Mouse (Mus musculus) ES-E14 (cell line): ENCODE measurements around the gene Pla2g2c. TPM values are rescaled to one million over a fixed set of nuclear protein-coding genes. Genes with fewer than 3 reads are reported as not detected.
A peak's percentile ranks its signal among the peaks of the same experiment; 100 is the strongest.

ENCODE experiments used
- DNase-seq: peaks from one replicate; pipeline ENCODE4 v3.0.0-alpha.2; 2013; ENCODE audit warnings: low read depth, low spot score
- H3K27ac ChIP-seq: 2 replicates; pipeline ENCODE4 v1.5.1; 2012; ENCODE audit warnings: low read depth, mild to moderate bottlenecking, low read length, moderate library complexity, mixed read lengths; ENCODE audit not compliant: poor library complexity, insufficient read depth, severe bottlenecking
- H3K36me3 ChIP-seq: 2 replicates; pipeline ENCODE4 v1.6.1; 2012; ENCODE audit warnings: mild to moderate bottlenecking, low read length, moderate library complexity, mixed read lengths; ENCODE audit not compliant: control insufficient read depth, poor library complexity, insufficient read depth, severe bottlenecking
- H3K4me1 ChIP-seq, 2 experiments: fragments of 150-350 bp in 1 of 2; sonication (generic) in 1 of 2; 2 replicates each; pipeline ENCODE4 v1.6.1; 2012; ENCODE audit warnings: low read length in 2 of 2, mild to moderate bottlenecking in 1 of 2, mixed read lengths in 1 of 2; ENCODE audit not compliant: control insufficient read depth in 2 of 2, insufficient read depth in 2 of 2, poor library complexity in 1 of 2
- H3K4me3 ChIP-seq, 2 experiments: fragments of 150-350 bp in 1 of 2; sonication (generic) in 1 of 2; 2 replicates each; pipeline ENCODE4 v1.5.1; 2012; ENCODE audit warnings: low read length in 2 of 2, low read depth in 1 of 2, mild to moderate bottlenecking in 1 of 2, mixed read lengths in 1 of 2; ENCODE audit not compliant: insufficient read depth in 1 of 2, poor library complexity in 1 of 2, severe bottlenecking in 1 of 2
- H3K9ac ChIP-seq: 2 replicates; pipeline ENCODE4 v1.6.1; 2012; ENCODE audit warnings: low read depth, mild to moderate bottlenecking, low read length, mixed read lengths; ENCODE audit not compliant: poor library complexity, insufficient read depth, severe bottlenecking
- H3K9me3 ChIP-seq: fragments of 150-350 bp; sonication (generic); 2 replicates; pipeline ENCODE4 v1.6.1; 2012; ENCODE audit warnings: low read depth, mild to moderate bottlenecking, low read length; ENCODE audit not compliant: control insufficient read depth, insufficient read depth
- CHD2 ChIP-seq: IDR thresholded peaks from 2 replicates; pipeline ENCODE4 v1.6.1; 2014; ENCODE audit warnings: mild to moderate bottlenecking, low read depth, low read length, inconsistent platforms
- HCFC1 ChIP-seq: IDR thresholded peaks from 2 replicates; pipeline ENCODE4 v1.6.1; 2012; ENCODE audit warnings: low read length, inconsistent platforms, borderline replicate concordance; ENCODE audit not compliant: insufficient read depth
- MAFK ChIP-seq: IDR thresholded peaks from 2 replicates; pipeline ENCODE4 v1.6.1; 2014; ENCODE audit warnings: mild to moderate bottlenecking, low read depth, low read length, inconsistent platforms; ENCODE audit not compliant: insufficient read depth
- ZC3H11A ChIP-seq: IDR thresholded peaks from 2 replicates; pipeline ENCODE4 v1.6.1; 2012; ENCODE audit warnings: low read depth, mild to moderate bottlenecking, inconsistent platforms, low read length, borderline replicate concordance
- ZNF384 ChIP-seq: IDR thresholded peaks from 2 replicates; pipeline ENCODE4 v1.6.1; 2012; ENCODE audit warnings: low read depth, low read length, inconsistent platforms
- in situ Hi-C, 2 experiments: fragments of 600-800 bp; cut with MboI; formaldehyde crosslinking; loops; one replicate each; pipeline ENCODE4 v1.15.1; 2025; ENCODE audit warnings: low sequenced_read_pairs in 2 of 2, inconsistent platforms in 1 of 2; ENCODE audit not compliant: unreplicated experiment in 2 of 2
- total RNA-seq: library from RNA; depleted of rRNA; stranded (reverse); fragments of 300-350 nt; gene quantifications from 2 replicates; pipeline ENCODE4 v1.2.3, GENCODE M21; 2012; rRNA removed

Gene Pla2g2c
- 0.42 and 0.54 TPM in 2 replicates for total RNA-seq

DNA sequence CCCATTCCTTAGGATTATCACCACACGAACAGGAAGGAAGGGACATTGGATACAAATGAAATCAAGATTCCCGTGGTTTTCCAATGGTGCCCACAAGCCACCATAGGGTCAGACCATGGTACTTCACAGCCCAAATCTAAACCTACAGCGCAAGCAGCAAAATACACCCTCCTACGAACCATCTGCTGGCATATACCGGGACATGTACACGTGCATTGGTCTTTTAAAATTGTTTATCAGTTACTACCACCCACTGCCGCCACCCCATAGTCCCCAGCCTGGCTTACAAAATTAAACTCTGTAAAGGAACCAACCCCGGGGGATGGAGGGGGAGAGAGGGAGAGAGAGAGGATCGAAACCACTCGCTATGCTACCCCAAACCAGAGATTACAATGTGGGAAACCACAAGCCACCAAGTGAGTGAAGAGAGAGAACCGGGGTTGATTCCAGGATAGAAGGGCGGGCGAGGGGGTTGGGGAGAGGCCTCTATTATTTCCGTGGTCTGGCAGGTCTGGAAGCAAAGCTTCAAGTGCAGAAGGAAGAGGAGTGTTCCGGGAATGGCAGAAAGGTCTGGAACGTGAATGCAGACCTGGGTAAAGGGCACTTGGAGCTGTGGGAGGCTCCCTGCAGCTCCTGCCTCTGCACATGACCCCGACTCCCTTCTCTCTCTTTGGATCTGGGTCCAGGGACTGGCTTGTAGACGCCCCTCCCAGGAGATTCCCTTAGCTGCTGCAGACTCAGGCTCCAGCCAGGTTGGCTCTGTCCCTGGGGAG lies at the start of gene Pla2g2c:
Gene Pla2g2c (plus strand): TSS at position 439 of the 773 bp plus-strand sequence.
- in situ Hi-C loops = no loop called here
- H3K27ac ChIP-seq = no peak within 1 kb of the TSS
- H3K36me3 ChIP-seq = no peaks in the 10 kb centered on the region
- TF ChIP-seq ZNF384 = no peak
- TF ChIP-seq ZC3H11A = no peak
- no peak for TF ChIP-seq MAFK
- no peak for TF ChIP-seq CHD2
- TF ChIP-seq HCFC1 = no peak
- no peaks in the 10 kb centered on the region for H3K9me3 ChIP-seq
- peak within 1 kb of the TSS; percentile 60; the same call in 1 of the 2 replicates for H3K9ac ChIP-seq
- H3K4me3 ChIP-seq = peak within 1 kb of the TSS; percentile 35 to 56
- no peak for DNase-seq
- peaks cover 1 to 12% of the 10 kb centered on the region in 2 experiments; a peak in 2 of 4 replicates for H3K4me1 ChIP-seq

DNA sequence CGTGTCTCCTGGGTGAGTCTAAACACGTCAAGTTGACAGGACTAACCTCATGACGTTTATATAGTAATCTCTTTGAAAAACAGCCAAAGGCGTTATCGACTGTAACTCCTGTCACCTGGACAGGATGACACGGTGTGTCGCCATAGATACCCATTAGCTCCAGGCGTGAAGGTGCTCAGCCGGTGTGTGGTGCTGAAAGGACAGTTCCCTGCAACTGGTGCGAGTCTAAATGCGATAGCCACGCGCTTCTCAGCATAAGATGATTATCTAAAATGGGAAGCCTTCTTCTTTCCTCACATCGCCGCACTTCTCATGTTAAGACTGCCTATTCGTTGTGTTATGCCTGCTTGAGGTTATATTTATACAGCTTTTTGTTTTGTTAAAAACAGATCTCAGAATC lies 48.1 kb upstream of the Pla2g2c start:
- H3K4me3 ChIP-seq = no peak overlapping the region
- no peaks in the 10 kb centered on the region for H3K9me3 ChIP-seq
- no peak for DNase-seq
- no peak overlapping the region for H3K27ac ChIP-seq
- no peaks in the 10 kb centered on the region for H3K4me1 ChIP-seq
- H3K36me3 ChIP-seq = no peaks in the 10 kb centered on the region
- in situ Hi-C loops = no loop called here
- H3K9ac ChIP-seq = no peak overlapping the region
- no peak for TF ChIP-seq ZNF384
- TF ChIP-seq HCFC1 = no peak
- TF ChIP-seq CHD2 = no peak
- TF ChIP-seq ZC3H11A = no peak
- TF ChIP-seq MAFK = no peak

DNA sequence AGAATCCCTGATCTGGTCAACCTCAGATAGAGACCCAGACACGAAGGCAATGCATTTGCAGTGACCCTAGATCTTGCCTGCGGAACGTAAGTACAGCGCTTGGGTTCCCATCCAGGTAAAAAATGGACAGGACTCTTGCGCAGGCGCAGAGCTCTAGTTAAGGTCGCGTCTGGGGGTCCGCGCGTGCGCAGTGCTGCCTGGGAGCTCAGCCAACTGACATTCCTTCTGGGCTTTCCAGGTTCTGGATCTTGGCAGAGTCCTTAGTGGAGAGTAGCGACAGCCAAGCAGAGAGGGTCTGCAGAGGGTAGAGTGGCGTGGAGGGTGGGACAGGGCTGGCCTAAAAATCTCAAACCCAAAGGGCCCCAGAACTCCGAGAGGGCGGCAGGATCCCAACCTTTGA lies 47.0 kb upstream of the Pla2g2c start:
- H3K36me3 ChIP-seq = no peaks in the 10 kb centered on the region
- in situ Hi-C loops = no loop called here
- H3K4me3 ChIP-seq = peak overlapping the region; percentile 64 to 66
- DNase-seq = no peak
- peak overlapping the region; percentile 64; the same call in 1 of the 2 replicates for H3K9ac ChIP-seq
- no peaks in the 10 kb centered on the region for H3K9me3 ChIP-seq
- H3K4me1 ChIP-seq = 0 out of 4 replicates have a peak, but pooled peaks cover 0 to under 1% of the 10 kb centered on the region in 2 experiments
- no peak overlapping the region for H3K27ac ChIP-seq
- no peak for TF ChIP-seq MAFK
- TF ChIP-seq CHD2 = no peak
- TF ChIP-seq ZNF384 = no peak

DNA sequence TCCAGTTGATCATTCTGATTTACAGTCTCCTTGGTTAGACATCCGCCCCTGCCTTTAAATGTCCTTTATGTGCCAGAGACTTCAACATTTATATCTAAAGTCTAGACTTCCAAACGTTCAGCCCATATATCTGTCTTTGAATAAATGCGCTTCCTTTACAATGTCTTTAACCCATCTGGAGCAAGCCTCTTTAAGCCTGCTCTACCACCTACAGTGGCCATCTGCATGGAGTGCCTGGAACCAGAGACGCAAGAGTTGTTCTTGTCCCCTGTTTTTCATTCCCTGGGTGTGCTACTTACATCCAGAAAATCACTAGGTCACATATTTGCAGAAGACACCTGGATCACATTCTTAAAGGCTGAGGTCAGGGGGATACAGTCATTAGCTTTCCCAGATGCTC lies 44.5 kb upstream of the Pla2g2c start:
- Histone ChIP-seq H3K4me3 (no peak overlapping the region), H3K27ac (no peak overlapping the region), H3K9ac (no peak overlapping the region), H3K9me3 (no peaks in the 10 kb centered on the region), H3K36me3 (no peaks in the 10 kb centered on the region), H3K4me1 (peaks cover 2 to 12% of the 10 kb centered on the region in 2 experiments; a peak in 1 of 4 replicates)
- no peak for TF ChIP-seq MAFK
- no peak for TF ChIP-seq ZC3H11A
- no peak for TF ChIP-seq HCFC1
- no peak for TF ChIP-seq ZNF384
- TF ChIP-seq CHD2 = no peak
- in situ Hi-C loops = no loop called here
- DNase-seq = no peak

DNA sequence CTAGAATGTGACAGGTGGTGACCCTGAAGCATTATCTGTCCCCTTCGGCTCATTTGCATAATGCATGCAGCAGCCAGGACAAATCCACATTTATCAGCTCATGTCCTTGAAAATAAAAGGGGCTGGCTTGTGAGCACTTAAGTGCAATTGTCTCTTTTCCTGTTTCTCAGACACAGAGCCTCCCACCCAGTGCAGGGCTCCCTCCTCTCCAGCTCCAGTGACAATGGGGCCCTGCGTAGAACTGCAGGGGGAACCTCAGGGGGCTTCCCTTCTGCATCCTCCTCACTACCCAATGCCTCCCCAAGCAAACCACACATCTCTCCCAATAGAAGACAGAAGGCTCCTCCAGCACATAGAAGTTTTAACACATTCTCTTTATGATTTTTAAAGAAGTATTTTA lies 41.8 kb upstream of the Pla2g2c start:
- H3K9me3 ChIP-seq = no peaks in the 10 kb centered on the region
- no peak for DNase-seq
- no peak overlapping the region for H3K27ac ChIP-seq
- no peak overlapping the region for H3K9ac ChIP-seq
- in situ Hi-C loops = no loop called here
- TF ChIP-seq MAFK (no peak), HCFC1 (no peak), ZC3H11A (no peak), CHD2 (no peak), ZNF384 (no peak)
- no peak overlapping the region for H3K4me3 ChIP-seq
- H3K36me3 ChIP-seq = no peaks in the 10 kb centered on the region
- H3K4me1 ChIP-seq = peaks cover 2 to 12% of the 10 kb centered on the region in 2 experiments; a peak in 1 of 4 replicates
